Mouse (Mus musculus) hindbrain, postnatal 0 days (tissue): ENCODE data around the gene Slc16a1. TPM values are rescaled to one million over a fixed set of nuclear protein-coding genes. Genes with fewer than 3 reads are reported as not detected.
A peak's percentile ranks its signal among the peaks of the same experiment; 100 is the strongest.

Source experiments
- ATAC-seq: fragments of 200-750 bp; cut with Nextera tagmentation; 2 replicates; pipeline ENCODE4 v1.8.0; 2017; ENCODE audit warnings: mild to moderate bottlenecking, moderate TSS enrichment, moderate library complexity
- DNase-seq: peaks from one replicate; pipeline ENCODE4 v3.0.0-alpha.2; 2015; ENCODE audit warnings: low spot score
- H3K27ac ChIP-seq: fragments of 300-500 bp; sonication (generic); 2 replicates; pipeline ENCODE4 v1.5.1; 2014; ENCODE audit warnings: mild to moderate bottlenecking
- H3K27me3 ChIP-seq: fragments of 300-500 bp; sonication (generic); 2 replicates; pipeline ENCODE4 v1.6.1; 2014; ENCODE audit warnings: low read length, mixed read lengths; ENCODE audit not compliant: insufficient read depth
- H3K36me3 ChIP-seq: fragments of 300-500 bp; sonication (generic); 2 replicates; pipeline ENCODE4 v1.6.1; 2014; ENCODE audit warnings: low read length, mixed read lengths; ENCODE audit not compliant: insufficient read depth
- H3K4me1 ChIP-seq: fragments of 300-500 bp; sonication (generic); 2 replicates; pipeline ENCODE4 v1.6.1; 2014; ENCODE audit warnings: antibody characterized with exemption, low read length, mixed read lengths; ENCODE audit not compliant: insufficient read depth
- H3K4me2 ChIP-seq: fragments of 300-500 bp; sonication (generic); 2 replicates; pipeline ENCODE4 v1.6.1; 2014; ENCODE audit warnings: low read depth, mild to moderate bottlenecking, low read length, moderate library complexity, mixed read lengths
- H3K4me3 ChIP-seq: fragments of 300-500 bp; sonication (generic); 2 replicates; pipeline ENCODE4 v1.5.1; 2014; ENCODE audit warnings: low read length
- H3K9ac ChIP-seq: fragments of 300-500 bp; sonication (generic); replicated peaks from 2 replicates; pipeline ENCODE4 v1.6.1; 2014; ENCODE audit warnings: mild to moderate bottlenecking, low read length, moderate library complexity, mixed read lengths
- H3K9me3 ChIP-seq: fragments of 300-500 bp; sonication (generic); 2 replicates; pipeline ENCODE4 v1.6.1; 2016; ENCODE audit warnings: low read length, mixed read lengths
- CTCF ChIP-seq: IDR thresholded peaks from 2 replicates; pipeline ENCODE4 v1.5.1; 2016; ENCODE audit warnings: antibody characterized with exemption, control low read depth, low read depth
- WGBS: fragments of 180-500 bp; shearing (Covaris S2); extraction: QIAGEN DNeasy Blood & Tissue Kit; methylation state at CpG from one replicate; pipeline ENCODE4 v1.1.7; 2014; 5-methylcytosine and 5-hydroxymethylcytosine counted together
- polyA plus RNA-seq: library from polyadenylated mRNA; unstranded; fragments of >200 nt; fragmentation: Nextera tagmentation; extraction: Ambion mirVana; gene quantifications from 2 replicates; pipeline ENCODE4 v1.2.1, GENCODE M21; 2015
- total RNA-seq: library from RNA; depleted of rRNA; stranded (reverse); fragments of >200 nt; gene quantifications from 2 replicates; pipeline ENCODE4 v1.2.3, GENCODE M21; 2014

Slc16a1 gene
- total and polyA plus RNA-seq, 2 experiments from 2014 or later: 22.6 to 43.4 TPM

DNA sequence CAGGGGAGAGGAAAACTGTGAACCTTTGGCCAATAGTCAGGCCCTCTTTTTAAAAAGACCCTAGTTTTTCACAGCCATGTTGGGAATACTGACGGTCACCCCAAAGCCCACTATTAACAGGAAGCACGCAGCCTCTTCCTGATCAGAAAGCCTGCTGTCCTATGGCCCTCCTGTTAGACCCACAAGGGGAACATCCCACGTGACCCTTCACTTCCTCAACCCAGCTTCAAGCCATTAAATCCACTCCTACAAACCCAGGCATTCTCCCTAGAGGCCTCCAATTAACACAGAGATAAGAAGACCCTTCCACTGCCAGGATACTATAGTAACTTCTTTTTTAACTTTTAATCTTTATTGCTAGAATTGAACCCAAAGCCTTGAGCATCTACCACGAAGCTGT is 33.6 kb downstream of the Slc16a1 start:
- DNase-seq (no peak), ATAC-seq (no peak)
- H3K4me3 ChIP-seq: no peak overlapping the region
- WGBS: 69% methylated on average over 4 of the region's 4 CpGs
- no peaks in the 10 kb centered on the region for H3K9me3 ChIP-seq
- H3K4me1 ChIP-seq: peaks cover 10% of the 10 kb centered on the region
- TF ChIP-seq CTCF: no peak
- no peaks in the 10 kb centered on the region for H3K36me3 ChIP-seq
- H3K4me2 ChIP-seq: no peak overlapping the region
- no peak overlapping the region for H3K9ac ChIP-seq
- H3K27ac ChIP-seq: 0 out of 2 replicates have a peak overlapping the region, but pooled peaks have one; percentile 20
- no peaks in the 10 kb centered on the region for H3K27me3 ChIP-seq

DNA sequence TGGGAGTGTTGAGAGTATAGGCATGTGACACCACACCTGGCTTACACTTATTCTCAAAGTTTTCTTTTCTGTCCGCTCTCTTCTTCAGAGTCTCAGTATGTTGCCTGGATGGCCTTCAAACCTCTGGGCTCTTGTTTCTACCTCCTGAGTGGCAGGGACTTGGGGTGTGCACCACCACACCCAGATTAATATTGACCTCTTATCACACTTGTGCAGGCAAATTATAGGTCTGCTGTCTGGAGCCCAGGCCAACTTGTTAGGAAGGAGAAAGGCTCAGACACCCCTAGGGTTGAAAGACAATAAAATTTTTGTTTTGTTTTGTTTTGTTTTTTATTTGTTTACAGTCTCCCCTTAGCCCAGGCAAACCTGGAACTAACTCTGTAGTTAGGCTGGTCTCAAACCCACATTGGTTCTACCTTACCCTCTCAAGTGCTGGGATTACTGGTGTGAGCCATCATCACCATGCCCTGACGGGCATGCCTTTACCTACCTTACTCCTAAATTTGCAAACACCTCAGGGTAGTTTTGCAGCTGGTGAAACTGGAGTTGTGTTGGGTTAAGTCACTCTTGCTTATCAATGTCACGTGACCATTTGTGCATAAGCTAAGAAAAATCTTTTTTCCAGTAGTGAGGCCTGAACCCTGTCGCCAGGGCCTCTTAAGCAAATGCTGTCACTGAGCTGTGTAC is 35.3 kb downstream of the Slc16a1 start:
- WGBS: 82% methylated on average over 4 of the region's 4 CpGs
- ATAC-seq (no peak), DNase-seq (no peak)
- Histone ChIP-seq H3K27ac (no peak overlapping the region), H3K9ac (no peak overlapping the region), H3K36me3 (no peaks in the 10 kb centered on the region), H3K4me3 (no peak overlapping the region), H3K4me2 (no peak overlapping the region), H3K27me3 (no peaks in the 10 kb centered on the region), H3K9me3 (no peaks in the 10 kb centered on the region), H3K4me1 (peaks cover 10% of the 10 kb centered on the region)
- no peak for TF ChIP-seq CTCF

DNA sequence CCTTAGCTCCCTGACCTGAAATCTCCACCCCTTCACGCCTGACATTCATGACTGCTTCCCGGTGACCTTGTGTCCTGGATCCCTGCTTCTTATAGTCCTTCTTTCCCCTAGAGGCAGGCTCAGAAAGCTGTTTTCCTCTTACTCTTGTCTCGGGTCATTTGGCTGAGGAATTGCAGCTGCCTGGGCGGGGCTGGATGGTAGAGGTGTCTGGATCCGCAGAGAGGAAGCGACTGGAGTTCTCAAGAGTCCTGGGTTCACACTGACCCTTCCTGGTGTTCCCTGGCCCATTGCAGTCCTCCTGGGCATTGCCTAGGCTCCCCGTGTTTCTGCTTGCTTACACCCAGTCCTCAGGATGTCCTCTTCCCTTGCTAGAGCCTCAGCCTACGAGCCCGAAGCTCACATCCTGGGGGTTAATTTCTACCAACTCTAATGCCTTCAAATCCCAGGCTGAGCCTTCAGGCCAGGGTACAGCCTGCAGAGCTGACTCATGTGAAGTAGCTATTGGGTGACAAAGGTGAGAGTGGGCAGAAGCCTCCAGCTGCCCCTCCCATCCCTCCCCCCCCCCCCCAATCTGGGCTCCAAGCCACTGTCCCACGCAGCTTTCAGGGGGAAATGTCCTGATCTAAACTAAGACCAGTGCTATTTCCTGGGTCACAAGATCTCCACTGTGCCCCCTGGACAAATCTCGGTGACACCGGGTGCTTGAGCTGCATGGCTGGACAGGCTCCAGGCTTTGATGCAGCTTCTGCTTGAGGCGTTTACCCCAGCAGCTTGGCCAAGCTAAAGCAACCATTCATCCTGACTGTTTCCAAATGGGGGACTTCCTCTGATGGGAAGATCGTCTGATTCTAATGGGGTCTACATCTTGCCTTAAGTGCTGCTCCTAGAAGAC is 36.1 kb downstream of the Slc16a1 start:
- peak overlapping the region; percentile 78 for H3K4me2 ChIP-seq
- H3K27ac ChIP-seq: peak overlapping the region; percentile 48; the same call in 1 of the 2 replicates
- no peaks in the 10 kb centered on the region for H3K27me3 ChIP-seq
- H3K9ac ChIP-seq: peak overlapping the region; percentile 52
- 0 out of 2 replicates have a peak, but pooled peaks have one; percentile 1 for ATAC-seq
- peaks cover 10% of the 10 kb centered on the region for H3K4me1 ChIP-seq
- peak overlapping the region; percentile 40 for H3K4me3 ChIP-seq
- H3K9me3 ChIP-seq: no peaks in the 10 kb centered on the region
- no peak for TF ChIP-seq CTCF
- WGBS: 32% methylated on average over 14 of the region's 14 CpGs
- peak; percentile 19 for DNase-seq
- no peaks in the 10 kb centered on the region for H3K36me3 ChIP-seq

DNA sequence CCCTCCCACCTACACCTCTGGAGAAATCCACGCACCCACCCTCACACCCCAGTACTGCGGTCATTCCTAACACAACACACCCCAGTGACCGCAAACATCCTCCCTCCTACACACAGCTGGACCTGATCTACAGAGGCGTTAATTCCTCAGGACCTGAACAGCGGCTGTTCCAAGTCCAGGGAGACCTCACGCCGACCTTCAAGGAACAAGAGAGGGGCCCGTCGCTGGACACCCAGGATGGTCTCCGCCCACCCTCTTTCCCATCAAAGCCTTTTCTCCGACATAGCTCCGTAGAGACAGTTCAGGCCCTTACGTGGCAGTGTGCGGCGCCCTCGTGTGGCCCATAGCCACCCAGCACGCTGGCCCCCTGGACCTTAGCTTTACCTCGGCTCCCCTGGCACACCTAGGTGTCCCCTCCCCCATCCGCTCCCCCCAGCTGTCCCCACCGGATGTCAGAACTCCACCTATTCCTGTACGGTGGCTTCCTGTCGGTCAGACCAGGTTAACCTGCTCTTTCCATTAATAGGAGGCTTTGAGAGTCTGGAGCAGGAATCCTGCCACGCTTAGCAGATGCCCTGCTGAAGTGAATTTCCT is 36.9 kb downstream of the Slc16a1 start:
- TF ChIP-seq CTCF: peak; percentile 93
- Histone ChIP-seq H3K4me1 (peaks cover 10% of the 10 kb centered on the region), H3K9ac (peak overlapping the region; percentile 52), H3K9me3 (no peaks in the 10 kb centered on the region), H3K27me3 (no peaks in the 10 kb centered on the region), H3K4me2 (peak overlapping the region; percentile 78), H3K36me3 (no peaks in the 10 kb centered on the region), H3K27ac (peak overlapping the region; percentile 48; the same call in 1 of the 2 replicates), H3K4me3 (peak overlapping the region; percentile 40)
- 5% methylated on average over 23 of the region's 23 CpGs for WGBS
- DNase-seq (peak; percentile 84), ATAC-seq (peak; percentile 88)

DNA sequence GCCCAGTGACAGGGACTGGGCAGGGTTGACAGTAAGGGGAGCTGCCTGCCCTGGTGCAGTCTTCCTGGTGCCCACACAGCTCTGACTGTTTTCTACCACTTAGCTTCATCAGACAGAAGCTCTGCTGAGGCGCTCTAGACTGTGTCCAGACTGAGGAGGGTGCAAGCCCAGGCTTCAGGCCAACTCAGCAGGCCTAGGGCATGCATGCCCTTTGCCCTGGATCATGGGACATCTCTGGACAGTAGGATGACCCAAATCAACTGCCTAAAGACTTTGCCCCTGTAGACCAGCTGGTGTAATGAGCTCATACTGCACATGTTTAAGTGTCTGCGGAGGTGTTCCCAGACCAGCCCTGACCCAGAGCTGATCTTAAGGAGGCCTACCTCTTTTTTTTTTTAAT is 39.3 kb downstream of the Slc16a1 start:
- DNase-seq (no peak), ATAC-seq (no peak)
- H3K9me3 ChIP-seq: no peaks in the 10 kb centered on the region
- no peaks in the 10 kb centered on the region for H3K36me3 ChIP-seq
- H3K4me2 ChIP-seq: no peak overlapping the region
- no peak overlapping the region for H3K4me3 ChIP-seq
- H3K4me1 ChIP-seq: peaks cover 10% of the 10 kb centered on the region
- TF ChIP-seq CTCF: no peak
- H3K9ac ChIP-seq: no peak overlapping the region
- no peaks in the 10 kb centered on the region for H3K27me3 ChIP-seq
- no peak overlapping the region for H3K27ac ChIP-seq
- WGBS: 93% methylated on average over 2 of the region's 2 CpGs

DNA sequence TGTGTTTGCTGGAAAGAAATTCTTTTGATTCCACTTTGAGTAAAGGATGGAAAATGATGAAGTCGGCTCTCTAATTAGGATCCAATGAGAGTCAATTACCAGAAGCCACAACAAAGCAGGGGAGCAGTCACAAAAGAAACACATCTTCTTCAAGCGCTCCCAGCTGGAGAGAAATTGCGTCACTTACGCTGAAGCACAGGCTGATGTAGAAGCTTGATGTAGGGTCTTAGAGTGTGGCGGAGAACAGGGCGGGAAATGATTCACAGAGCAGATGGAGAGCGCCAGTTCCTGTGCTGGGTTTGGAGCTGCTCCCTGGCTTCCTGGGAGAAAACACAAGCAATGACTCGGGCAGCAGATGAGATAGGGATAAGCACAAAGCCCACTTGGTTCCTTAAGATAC is 40.4 kb downstream of the Slc16a1 start:
- no peak overlapping the region for H3K27ac ChIP-seq

More for the DNA sequence above, 40.4 kb downstream of the Slc16a1 start:
- TF ChIP-seq CTCF: no peak
- 78% methylated on average over 8 of the region's 8 CpGs for WGBS
- no peaks in the 10 kb centered on the region for H3K9me3 ChIP-seq
- ATAC-seq (no peak), DNase-seq (no peak)
- no peak overlapping the region for H3K4me3 ChIP-seq
- no peak overlapping the region for H3K9ac ChIP-seq
- no peaks in the 10 kb centered on the region for H3K36me3 ChIP-seq
- peaks cover 10% of the 10 kb centered on the region for H3K4me1 ChIP-seq
- H3K27me3 ChIP-seq: no peaks in the 10 kb centered on the region
- no peak overlapping the region for H3K4me2 ChIP-seq
